Mouse (Mus musculus) natural killer cell, adult 2 months (primary cell): ENCODE measurements around the gene Olfr71.

Experiments
- DNase-seq, 2 experiments: peaks; one replicate each; pipeline ENCODE4 v3.0.0; 2022; ENCODE audit warnings: low spot score in 2 of 2

The Olfr71 gene

GRCm38 (mm10) chr4:43656339-43657109, 53.5 kb downstream of the Olfr71 start, which contains the start of gene Hint2:
Hint2 (minus strand) TSS chr4:43656466.
- DNase-seq = peak; percentile 93 to 94

DNA sequence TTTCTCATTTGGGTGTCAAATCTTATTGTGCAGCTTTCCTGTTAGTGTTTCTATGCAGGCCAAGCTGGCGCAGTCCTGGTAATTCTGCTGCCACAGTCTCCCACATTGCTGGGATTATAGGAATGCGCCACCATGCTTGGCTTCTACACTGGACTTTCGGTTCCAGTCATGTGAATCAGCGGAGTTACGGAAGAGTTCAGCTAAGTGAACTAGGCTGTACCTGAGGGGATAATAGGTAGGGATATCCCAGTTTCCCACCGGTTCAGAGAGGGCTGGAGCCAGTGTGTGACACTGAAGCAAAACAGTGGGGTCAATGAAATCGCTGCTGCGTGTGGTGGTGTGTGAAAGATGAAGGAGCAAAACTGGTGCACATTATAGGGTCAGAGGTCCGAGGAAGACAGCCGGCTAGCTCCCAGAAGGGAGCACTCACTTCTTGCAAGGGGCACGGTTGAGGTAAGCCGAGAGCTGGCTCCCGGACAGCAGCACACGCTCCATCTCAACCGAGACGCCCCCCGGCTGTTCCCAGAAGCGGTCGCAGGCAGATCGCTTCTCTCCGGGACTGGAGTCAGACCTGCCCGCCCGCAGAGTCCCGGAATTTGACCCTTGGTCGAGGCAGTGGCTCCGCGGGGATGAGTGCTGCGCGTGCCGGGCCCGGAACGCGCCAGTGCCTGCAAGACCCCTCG, 54.3 kb downstream of the Olfr71 start:
- DNase-seq = no peak
